Mouse (Mus musculus) stomach, postnatal 0 days (tissue): ENCODE data around the gene Selenon.

Source experiments
- CTCF ChIP-seq: IDR thresholded peaks from 2 replicates; pipeline ENCODE4 v1.5.1; 2016; ENCODE audit warnings: antibody characterized with exemption, low read depth, mild to moderate bottlenecking, moderate library complexity
- EP300 ChIP-seq: optimal IDR thresholded peaks from 2 replicates; pipeline ENCODE3; 2016; ENCODE audit warnings: antibody characterized with exemption

GRCm38 (mm10) chr4:134501095-134501494 lies 50.9 kb downstream of the Selenon start:
- TF ChIP-seq CTCF (no peak), EP300 (no peak)
